Mouse (Mus musculus): ENCODE results near the gene Lgals7.
"Not testable (repeated sequence)": the region's sequence is repeated elsewhere in the genome, so short reads cannot be mapped to it uniquely, and the experiment has no call there.

Gene Lgals7

DNA sequence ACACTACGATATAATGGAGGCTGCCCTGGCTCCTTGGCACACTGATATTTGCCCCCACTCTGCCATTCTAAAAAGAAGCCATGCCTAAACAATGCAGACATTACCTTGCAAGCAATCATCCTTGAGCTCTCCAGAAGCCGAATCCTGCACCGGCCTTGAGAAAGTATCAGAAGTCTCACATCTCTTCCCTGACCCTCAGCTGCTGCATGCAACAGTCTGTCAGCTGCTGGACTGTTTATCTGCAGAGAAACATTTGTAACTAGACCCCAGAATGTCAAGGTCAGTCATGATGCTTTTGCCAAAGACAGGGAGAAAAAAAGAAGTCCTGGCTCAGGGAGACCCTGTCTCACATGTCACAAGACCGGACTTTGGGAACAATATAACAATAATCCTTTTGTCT, 12.4 kb downstream of the Lgals7 start:
- DNase-seq (ENCODE audit: low read depth, low spot score), result no peak

DNA sequence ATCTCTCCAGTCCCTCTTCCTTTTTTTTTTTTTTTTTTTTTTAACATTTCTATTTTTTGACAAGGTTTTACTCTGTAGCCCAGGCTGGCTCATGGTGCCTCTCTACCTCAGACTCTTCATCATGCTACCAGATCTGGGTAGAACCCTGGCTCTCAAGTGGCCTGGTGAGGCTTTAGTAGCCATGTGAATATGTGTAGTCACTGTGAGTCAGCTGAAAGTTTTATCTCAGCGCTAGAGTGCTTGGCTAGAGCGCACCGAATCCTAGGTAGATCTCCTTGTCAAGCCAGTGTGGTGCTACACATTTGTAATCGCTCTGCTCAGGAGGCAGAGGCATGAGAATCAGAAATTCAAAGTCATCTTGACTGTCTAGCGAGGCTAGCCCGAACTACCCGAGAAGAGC, 13.5 kb downstream of the Lgals7 start:
- DNase-seq (ENCODE audit: low read depth, low spot score), result no peak

DNA sequence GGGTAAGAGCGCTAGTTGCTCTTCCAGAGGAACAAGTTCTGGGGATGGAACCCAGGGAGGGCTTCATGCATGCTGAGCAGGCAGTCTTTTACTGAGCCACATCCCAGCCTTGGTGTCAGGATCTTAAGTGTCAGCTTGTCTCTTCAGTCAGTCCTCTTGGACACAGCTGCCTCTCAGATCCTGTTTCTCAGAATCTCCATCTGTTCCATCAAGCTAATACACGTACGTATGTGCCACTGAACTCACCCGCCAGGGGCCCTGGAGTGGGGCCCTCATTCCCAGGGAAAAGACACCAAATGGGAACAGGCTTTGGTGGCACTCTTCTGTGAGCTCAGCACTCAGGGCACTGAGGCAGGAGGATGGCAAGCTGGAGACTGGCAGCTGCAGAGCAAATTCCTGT, 14.2 kb downstream of the Lgals7 start:
- DNase-seq (ENCODE audit: low read depth, low spot score), result no peak

DNA sequence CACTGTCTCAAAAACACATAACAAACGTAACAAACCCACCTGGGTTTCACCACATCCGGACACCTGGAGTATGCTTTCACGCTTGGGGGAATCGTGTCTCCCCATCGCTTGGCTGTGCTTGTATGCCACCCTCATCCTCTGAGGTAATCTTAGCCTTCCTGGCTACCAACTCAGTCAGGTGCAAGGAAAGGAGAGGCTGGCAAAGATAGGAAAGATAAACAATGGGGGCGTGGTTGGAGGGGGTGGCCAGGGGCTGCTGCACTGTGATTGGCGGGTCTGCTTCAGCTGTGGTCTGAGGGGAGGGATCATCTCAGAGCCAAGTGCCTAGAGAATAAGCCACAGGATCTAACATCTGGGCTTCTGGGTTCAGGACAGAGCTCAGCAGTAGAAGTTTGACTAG, 16.0 kb downstream of the Lgals7 start:
- DNase-seq (ENCODE audit: low read depth, low spot score), result no peak

DNA sequence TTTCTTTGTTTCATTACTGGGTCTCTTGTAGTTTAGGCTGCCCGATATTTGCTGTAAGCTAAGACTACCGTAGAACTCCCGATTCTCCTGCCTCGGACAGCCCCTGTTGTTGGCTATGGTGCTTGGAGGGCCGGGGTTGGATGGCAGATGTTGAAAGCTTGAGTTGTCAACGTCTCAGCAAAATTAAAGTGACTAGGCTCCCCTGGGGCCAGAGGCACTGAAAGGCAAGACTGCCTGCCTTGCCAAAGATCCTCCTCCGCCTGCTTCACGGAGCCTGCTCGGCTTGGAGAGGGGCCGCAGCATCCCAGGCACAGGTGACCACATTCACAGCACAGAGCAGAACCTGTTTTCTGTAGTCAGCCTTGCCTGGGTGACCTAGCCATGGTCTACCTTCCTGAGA, 16.9 kb downstream of the Lgals7 start:
- no peak for DNase-seq (ENCODE audit: low read depth, low spot score)

DNA sequence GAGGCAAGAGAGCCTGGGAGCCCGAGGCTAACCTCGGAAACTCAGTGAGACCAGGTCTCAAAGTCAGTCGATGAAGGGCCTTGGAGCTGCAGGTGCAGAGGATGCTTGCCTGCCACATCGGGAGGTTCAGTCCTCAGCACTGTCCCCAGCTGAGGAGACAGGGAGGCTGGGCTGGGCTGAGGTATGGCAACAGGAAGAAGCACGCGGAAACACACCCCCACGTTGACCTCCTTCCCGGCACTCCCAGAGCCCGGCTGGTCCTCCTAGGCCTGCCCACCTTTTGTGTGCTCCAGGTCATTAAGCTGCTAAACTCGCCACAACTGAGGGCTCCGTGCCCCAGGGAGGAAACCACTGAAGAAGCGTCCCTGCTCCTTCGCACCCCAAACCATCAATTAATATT, 17.5 kb downstream of the Lgals7 start, which contains the start of gene Capn12:
TSS of gene Capn12 (plus strand) at position 224 of the 400 bp plus-strand sequence.
- no peak for DNase-seq (ENCODE audit: low read depth, low spot score)

DNA sequence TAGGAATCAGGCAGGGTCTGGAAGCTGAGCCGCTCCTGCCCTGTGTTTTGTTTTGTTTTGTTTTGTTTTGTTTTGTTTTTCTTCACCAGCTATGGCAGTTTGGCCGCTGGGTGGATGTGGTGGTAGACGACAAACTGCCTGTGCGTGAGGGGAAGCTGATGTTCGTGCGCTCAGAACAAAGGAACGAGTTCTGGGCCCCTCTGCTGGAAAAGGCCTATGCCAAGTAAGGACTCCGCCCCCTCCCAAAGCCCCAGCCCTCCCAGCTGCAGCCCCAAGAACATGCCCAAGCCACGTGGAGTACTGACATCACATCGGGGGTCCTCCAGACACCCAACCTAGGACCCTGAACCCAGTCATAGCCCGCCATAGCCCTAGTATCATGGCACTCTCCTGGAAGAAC, 19.4 kb downstream of the Lgals7 start:
- DNase-seq (ENCODE audit: low read depth, low spot score), result no peak

DNA sequence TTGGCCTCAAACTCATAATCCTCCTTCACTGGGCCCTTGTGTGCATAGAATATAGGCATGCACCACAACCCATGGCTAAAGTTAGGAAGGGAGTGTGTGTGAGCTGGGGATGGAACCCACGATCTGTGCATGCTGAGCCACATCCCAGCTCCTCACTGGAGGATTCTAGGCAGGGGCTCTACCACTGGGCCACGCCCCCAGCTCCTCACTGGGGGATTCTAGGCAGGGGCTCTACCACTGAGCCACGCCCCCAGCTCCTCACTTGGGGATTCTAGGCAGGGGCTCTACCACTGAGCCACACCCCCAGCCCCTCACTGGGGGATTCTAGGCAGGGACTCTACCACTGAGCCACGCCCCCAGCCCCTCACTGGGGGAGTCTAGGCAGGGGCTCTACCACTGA, 20.1 kb downstream of the Lgals7 start:
- not testable (repeated sequence) for DNase-seq (ENCODE audit: low read depth, low spot score)

DNA sequence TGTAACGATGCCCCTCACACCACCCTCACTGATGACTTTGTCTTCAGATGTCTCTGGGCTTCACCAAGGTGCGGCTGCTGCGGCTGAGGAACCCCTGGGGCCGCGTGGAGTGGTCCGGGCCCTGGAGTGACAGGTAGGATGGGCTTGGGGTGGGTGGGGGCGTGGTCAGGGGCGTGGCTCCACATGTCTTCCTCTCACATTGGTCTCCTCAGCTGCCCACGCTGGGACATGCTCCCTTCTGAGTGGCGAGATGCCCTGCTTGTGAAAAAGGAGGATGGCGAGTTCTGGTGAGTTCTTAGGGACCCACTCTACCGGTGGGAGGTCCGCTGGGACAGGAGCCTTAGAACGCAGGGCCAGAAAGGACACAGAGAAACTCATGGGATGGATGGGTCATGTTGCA, 22.8 kb downstream of the Lgals7 start:
- no peak for DNase-seq (ENCODE audit: low read depth, low spot score)

DNA sequence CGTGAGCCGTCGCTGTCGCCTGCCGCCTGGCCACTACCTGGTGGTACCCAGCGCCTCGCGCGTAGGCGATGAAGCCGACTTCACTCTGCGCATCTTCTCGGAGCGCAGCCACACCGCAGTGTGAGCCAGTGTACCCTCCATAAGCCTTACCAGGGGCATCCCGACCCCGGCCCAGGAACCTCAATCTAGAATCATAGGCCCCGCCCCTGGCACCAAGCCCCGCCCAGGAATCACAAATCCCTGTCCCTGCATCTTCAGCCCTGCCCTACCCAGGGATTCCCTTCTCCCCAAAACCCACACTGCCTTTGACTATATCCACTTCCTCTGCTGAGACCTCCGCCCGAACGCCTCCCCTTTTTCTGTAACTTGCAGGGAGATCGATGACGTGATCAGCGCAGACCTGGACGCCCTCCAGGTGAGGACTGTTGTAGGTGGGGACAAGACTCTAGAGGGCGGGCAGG, 25.1 kb downstream of the Lgals7 start:
- DNase-seq (ENCODE audit: low read depth, low spot score), result no peak

DNA sequence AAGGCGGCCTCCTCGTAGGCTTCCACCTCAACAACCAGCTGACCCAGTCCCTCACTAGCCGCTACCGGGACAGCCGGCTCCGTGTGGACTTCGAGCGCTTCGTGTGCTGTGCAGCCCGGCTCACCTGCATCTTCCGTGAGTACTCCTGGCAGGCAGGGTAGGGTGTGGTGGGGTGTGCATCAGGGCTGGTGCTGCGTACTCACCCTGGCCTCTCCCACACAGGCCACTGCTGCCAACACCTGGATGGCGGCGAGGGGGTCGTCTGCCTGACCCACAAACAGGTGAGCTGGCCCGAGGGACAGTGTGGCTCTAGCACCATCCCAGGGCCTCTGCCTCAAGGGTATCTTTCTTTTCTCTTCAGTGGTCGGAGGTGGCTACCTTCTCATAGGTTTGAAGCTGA, 28.9 kb downstream of the Lgals7 start:
- no peak for DNase-seq (ENCODE audit: low read depth, low spot score)

DNA sequence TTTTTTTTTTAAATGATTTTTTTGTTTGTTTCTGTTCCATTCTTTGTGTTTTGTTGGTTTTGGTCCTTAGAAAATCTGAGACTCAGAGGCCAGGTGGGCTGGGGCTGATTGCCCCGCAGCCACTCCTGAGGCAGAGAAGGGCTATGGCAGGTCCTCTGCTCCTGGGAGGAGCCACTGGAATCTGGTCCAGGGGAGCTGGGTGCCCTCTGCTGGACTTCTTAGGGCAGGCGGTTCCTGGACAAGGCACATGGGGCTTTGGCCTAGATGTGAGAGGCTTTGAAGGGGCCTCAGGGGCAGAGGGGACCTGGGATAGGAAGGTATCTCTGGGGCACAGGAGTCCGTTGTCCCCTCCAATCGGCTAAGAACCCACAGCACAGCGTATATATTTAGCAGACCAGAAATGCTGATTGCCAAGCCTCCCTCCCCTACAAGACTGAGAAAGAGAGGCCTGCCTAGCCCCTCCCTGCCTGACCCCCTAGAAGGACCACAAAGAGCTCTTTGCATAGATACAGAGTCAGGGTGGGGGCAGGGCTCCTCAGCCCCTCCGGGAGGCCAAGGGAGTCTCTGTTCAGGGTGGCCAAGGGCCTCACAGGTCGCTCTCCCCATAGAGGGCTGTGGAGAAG, 30.1 kb downstream of the Lgals7 start:
- DNase-seq (ENCODE audit: low read depth, low spot score), result peak; percentile 68

DNA sequence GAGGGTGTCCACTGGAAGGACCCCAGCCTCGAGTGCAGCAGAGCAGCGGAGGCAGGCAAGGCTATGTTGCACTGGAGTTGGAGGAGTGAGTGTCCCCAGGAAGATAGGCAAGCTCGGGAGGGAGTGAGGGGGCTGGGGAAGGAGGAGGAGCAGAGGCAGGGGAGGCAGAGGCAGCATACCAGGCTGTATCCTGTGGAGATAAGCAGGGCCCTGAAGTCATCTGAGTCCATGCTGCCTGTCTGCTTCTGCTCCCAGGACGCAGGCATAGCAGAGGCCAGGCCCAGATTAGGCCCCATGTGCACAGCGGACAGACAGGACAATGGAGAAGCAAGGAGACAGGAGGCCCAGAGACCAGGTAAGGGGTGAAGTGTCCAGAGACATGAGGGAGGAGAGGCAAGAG, 31.3 kb downstream of the Lgals7 start:
- no peak for DNase-seq (ENCODE audit: low read depth, low spot score)

DNA sequence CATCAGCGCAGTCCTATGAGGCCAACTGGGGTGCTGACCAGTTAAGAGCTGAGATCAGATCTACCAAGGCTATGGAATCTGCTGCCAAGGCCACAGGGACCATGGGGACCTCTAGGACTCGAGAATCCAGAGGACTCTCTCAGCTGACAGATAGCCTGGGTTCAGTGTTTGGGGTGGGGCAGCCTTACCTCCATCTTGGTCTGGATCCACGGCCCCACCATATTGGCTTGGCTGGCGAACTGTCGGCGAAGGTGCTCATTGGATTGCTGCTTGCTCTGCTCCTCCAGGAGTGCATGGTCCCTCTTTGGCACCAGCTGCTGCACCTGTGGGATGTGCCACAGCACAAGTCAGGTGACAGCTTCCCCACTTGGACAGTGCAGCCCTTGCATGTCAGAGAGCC, 34.0 kb downstream of the Lgals7 start:
- no peak for DNase-seq (ENCODE audit: low read depth, low spot score)

DNA sequence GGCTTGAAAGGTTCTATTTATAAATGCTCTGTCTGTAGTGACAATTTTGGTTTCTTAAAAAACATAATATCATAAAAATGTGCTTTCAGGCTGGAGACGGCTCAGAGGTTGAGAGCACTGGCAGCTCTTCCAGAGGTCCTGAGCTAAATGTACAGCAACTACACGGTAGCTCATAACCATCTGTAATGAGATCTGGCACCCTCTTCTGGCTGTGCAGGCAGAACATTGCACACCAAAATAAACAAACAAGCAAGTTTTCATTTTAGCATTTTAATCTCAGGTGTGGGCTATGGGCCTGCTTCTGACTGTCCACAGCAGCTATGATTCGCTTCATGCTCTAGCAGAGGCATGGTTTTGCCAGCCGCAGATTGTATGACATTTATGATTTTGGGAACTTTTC, 36.3 kb downstream of the Lgals7 start:
- no peak for DNase-seq (ENCODE audit: low read depth, low spot score)

DNA sequence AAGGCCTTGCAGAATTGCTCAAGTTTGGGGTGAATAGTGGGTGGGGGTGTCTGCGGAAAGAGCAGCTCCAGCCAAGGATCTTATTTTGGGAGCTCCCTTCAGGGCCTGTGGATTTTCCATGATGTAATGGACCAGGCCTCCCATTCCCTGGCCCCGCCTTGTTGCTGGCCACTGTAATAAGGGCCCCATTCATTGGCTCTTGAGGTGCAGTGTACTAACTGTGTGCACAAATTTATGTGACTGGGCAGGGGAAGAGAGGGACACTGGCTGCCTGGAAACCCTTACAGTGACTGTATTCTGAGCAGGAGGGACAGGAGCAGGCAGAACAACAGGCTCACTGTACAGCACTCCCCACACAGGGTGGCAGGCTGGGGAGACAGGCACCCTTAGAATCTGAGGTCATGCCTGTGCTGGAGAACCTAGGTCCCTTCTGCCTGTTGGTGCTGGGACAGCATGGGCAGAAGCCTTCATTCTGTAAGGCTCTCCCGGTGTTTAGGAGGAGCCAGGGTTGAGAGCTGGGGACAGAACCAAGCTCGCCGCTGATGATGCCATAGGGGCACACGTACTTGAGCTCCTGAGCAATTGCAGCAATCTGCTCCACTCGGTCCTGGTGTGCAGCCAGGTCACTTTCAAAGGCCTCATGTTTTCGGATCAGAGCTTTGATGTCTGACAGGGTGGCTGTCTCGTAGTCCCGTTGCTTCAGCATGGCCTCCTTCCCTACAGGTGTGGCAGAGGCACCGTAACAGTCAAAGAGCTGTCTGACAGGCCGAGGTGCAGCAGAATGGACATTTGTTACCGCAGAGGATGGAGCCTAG, 37.9 kb downstream of the Lgals7 start:
- DNase-seq (ENCODE audit: low read depth, low spot score), result no peak

DNA sequence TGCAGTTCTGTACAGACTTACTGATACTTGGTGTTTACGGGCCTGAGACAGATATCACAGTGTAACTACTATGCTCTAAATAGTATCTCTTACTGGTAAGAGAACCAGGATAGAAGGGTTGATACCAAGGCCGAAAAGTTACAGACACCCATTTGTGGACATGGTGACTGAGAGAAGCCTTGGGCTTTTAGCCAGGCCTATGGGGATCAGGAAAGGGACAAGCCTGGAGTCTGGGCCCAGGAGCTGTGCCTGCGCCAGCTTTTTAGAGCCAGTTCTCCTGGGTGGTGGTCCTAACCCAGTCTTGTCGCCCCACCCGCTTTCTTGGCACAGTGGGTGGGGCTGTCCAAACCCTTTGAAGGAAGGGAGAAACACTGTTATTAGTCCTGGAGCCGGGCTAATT, 38.5 kb downstream of the Lgals7 start:
- no peak for DNase-seq (ENCODE audit: low read depth, low spot score)

DNA sequence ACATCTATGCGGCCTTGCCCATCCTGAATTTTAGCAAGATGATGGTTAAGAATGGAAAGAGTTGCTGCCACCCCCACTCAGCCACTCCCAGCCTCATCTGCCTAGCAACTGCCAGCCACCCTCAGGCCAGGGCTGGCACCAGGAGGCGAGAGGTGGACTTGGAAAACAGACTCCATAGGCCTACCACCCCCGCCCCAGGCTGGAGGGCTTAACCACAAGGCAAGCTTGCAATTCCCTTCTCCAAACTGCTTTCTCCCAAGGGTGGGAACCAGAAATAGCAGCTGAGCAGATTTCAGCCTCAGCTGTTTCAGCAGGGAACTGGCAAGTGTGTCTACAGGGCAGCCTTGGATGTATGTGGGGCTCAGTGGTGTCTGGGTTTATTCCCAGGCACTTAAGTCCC, 39.2 kb downstream of the Lgals7 start:
- no peak for DNase-seq (ENCODE audit: low read depth, low spot score)

DNA sequence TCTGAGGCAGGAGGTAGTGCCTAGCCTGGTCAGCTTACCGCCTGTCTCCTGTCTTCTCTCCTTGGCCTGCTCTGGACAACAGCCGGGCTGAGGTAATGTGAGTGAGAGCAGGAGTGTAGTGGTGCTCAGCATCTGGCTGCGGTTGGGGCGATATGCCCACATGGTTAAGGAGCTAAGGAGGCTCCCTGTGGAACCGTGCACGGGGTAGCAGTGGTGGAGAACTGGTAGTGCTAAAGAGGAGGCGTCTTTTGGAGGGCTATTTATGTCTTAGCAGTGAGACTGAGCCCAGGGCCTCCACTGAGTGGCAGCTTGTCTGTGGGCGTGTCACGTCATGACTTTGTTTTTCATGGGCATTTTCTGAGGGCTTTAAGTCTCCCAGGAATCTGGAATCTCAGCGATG, 40.1 kb downstream of the Lgals7 start:
- DNase-seq (ENCODE audit: low read depth, low spot score), result no peak

DNA sequence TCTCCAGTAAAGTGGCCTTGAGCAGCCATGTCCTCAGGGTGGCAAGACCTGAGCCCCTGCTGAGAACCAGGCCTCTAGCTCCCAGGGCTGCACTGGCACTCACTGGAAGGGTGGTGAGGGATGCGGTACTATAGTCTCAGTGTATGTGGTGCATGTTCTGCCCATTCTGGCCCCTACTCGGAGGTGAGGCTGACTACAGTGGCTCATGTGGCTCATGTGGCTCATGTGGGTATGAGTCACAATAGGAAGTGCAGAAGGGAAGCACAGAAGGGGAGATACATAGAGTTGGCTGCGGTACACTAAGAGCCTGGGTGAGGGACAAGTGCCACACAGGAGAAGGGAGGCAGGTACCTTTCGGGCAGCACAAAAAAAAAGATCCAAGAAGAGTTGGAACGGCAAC, 43.5 kb downstream of the Lgals7 start:
- no peak for DNase-seq (ENCODE audit: low read depth, low spot score)

DNA sequence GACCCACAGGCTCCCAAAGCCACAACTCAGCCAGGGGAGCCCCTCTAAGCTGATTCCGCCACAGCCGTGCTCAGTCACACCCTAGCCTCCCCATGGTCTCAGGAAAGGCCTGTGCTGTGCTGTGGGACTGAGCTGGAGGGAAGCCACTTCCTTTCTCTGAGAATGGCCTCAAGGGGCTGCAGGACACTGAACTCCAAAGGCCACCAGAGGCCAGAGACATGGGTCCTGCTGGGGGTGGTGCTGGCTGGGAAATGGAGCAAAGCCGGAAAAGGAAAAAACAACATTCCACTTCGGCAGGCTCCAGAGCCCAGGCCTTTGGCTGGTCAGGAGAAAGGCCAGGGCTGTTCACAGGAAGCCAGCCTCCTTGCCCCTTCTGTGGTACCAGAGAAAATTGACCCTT, 48.0 kb downstream of the Lgals7 start:
- no peak for DNase-seq (ENCODE audit: low read depth, low spot score)

DNA sequence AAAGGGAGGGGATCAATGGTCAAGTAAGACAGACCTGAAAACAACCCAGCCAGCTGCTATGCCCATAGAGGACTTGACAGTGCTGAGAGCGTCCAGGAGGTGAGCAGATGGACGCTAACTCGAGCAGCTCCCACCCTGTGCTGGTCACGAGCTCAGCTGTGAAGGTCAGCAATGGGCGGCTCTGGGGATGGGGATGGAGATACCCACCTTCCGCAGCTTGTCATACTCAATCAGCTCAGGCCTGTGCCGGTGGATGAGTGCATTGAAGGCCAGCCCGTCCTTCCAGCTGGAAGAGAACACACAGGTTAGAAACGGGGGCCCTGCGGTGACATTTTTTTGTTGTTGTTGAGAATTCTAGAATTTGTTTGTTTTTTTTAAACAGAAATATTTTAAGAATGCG, 49.5 kb downstream of the Lgals7 start:
- DNase-seq (ENCODE audit: low read depth, low spot score), result no peak

Data from mesoderm, embryonic 11.5 days (tissue).